Mouse (Mus musculus) Patski (cell line): ENCODE data around the gene Gm20422. TPM values are rescaled to one million over a fixed set of nuclear protein-coding genes. Genes with fewer than 3 reads are reported as not detected.

ENCODE experiments used
- ATAC-seq: fragments of 100-300 bp; one replicate; pipeline ENCODE4 v1.8.0; 2021
- CTCF ChIA-PET: fragments of 350-600 bp; sonication (Branson Sonifier 250); formaldehyde crosslinking; loops from one replicate; lab custom pipeline; 2022; ENCODE audit warnings: inconsistent platforms; lab: Charles Lee
- POLR2A ChIA-PET: fragments of 350-600 bp; sonication (Branson Sonifier 250); formaldehyde crosslinking; loops from one replicate; lab custom pipeline; 2022; ENCODE audit warnings: antibody characterized with exemption, inconsistent platforms; lab: Charles Lee
- DNase-seq: peaks from one replicate; pipeline ENCODE4 v3.0.0-alpha.2; 2011; ENCODE audit warnings: low read depth, low spot score
- H3K27me3 ChIP-seq: fragments of 371-371 bp; one replicate; pipeline ENCODE4 v1.5.1; 2021
- CTCF ChIP-seq: fragments of 100-300 bp; IDR thresholded peaks from one replicate; pipeline ENCODE4 v1.5.1; 2021
- in situ Hi-C: fragments of 300-500 bp; cut with MboI; formaldehyde crosslinking; loops from 3 replicates; pipeline ENCODE4 v1.11.1; 2018; ENCODE audit warnings: low pct_unique_long_range_greater_than_20kb, mixed read lengths
- polyA plus RNA-seq: library from polyadenylated mRNA; unstranded; gene quantifications from one replicate; pipeline ENCODE4 v1.2.3, GENCODE M21; 2021

Gm20422 gene
- polyA plus RNA-seq, 1 experiment from 2014 or later, result 0.15 TPM

- no peak for TF ChIP-seq CTCF
- ChIA-PET POLR2A (no interaction called here), CTCF (interaction anchor here (1.8 kb wide), 1 partner anchor 22 kb away, joined by 4 read pairs; the partner anchor contains the start of gene Zfp963)
- H3K27me3 ChIP-seq, result no peaks in the 10 kb centered on the region
- in situ Hi-C loops, result no loop called here
- ATAC-seq, result no peak
- no peak for DNase-seq
Observed at GRCm38 (mm10) chr8:69772106-69772505, 2.6 kb downstream of the Gm20422 start.

DNA sequence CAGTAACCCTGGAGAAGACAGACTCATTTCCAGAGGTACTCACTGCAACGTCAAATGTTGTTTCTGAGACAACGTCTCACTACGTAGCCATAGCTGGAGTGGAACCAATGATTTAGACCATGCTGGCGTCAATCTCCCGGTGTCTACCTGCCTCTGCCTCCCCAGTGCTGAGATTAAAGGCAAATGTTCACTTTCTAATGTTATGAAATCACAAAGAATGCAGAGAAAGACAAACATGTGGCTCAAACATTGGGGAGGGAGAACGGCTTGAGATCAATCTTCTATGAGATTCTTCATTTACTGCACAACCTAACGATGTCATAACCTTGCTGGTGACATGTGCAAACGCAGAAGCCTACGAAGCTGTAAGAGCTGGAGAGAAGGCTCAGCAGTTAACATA, 3.5 kb downstream of the Gm20422 start:
- ChIA-PET CTCF (interaction anchor here (1.7 to 1.9 kb wide), 3 partner anchors 13 to 24 kb away, joined by 4 to 5 read pairs (median 4); partner anchors contain the start of gene Zfp963), POLR2A (no interaction called here)
- TF ChIP-seq CTCF, result no peak
- H3K27me3 ChIP-seq, result no peaks in the 10 kb centered on the region
- DNase-seq, result no peak
- in situ Hi-C loops, result no loop called here
- ATAC-seq, result no peak

DNA sequence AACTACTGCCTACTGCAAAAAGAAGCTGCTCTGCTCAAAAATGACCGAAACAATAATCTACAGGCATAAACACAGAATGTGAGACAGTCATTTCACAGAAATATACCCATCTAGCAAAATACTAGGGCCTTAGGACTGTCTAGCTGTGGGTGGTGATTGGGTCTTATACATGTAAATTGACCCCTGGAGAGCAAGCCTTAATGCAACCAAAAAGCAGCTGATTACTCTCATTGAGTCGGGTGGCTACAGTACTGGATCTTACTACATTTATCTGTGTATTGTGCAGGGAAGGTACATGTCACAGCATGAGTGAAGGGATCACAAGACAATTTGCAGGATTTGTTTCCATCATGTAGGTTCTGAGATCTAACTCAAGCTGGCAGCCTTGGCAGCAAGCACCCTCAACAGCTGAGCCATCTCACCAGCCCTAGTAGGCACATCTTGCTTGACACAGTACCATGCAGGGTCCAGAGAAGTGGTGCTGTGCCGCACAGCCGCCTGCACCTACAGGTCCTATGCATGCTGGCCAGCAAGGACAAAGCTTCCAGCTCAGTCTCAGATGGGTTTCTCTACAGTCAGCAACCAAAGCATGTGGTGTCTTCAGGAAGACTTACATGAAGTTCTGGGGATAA, 12.8 kb downstream of the Gm20422 start:
- DNase-seq (no peak), ATAC-seq (no peak)
- no peaks in the 10 kb centered on the region for H3K27me3 ChIP-seq
- POLR2A ChIA-PET, result no interaction called here
- in situ Hi-C loops, result no loop called here
- CTCF ChIA-PET, result no interaction called here
- no peak for TF ChIP-seq CTCF

- in situ Hi-C loops, result no loop called here
- no peak for TF ChIP-seq CTCF
- DNase-seq (no peak), ATAC-seq (no peak)
- CTCF ChIA-PET, result interaction anchor here (0.7 to 2.3 kb wide), 4 partner anchors 9 to 38 kb away, joined by 3 to 5 read pairs (median 4); partner anchors contain the start of gene Zfp963
- no peaks in the 10 kb centered on the region for H3K27me3 ChIP-seq
- POLR2A ChIA-PET, result interaction anchor here (0.7 kb wide), 1 partner anchor 22 kb away, joined by 3 read pairs; no protein-coding TSS in a partner anchor
Observed at GRCm38 (mm10) chr8:69758316-69758715, 16.4 kb downstream of the Gm20422 start.

GRCm38 (mm10) chr8:69752437-69752836, 22.2 kb downstream of the Gm20422 start:
- no peaks in the 10 kb centered on the region for H3K27me3 ChIP-seq
- DNase-seq (no peak), ATAC-seq (no peak)
- TF ChIP-seq CTCF, result no peak
- ChIA-PET POLR2A (no interaction called here), CTCF (interaction anchor here (1.2 kb wide), 1 partner anchor 19 kb away, joined by 4 read pairs; no protein-coding TSS in a partner anchor)
- in situ Hi-C loops, result no loop called here

- H3K27me3 ChIP-seq, result no peaks in the 10 kb centered on the region
- ATAC-seq (peak; percentile 100), DNase-seq (peak; percentile 64)
- ChIA-PET POLR2A (interaction anchor here (0.7 to 1.4 kb wide), 3 partner anchors 32 to 41 kb away, joined by 3 to 9 read pairs (median 4); partner anchors contain the start of genes Atp13a1 and Zfp866), CTCF (interaction anchor here (0.7 to 1.2 kb wide), 3 partner anchors 9 to 125 kb away, joined by 3 to 5 read pairs (median 4); partner anchors contain the start of gene Zfp868)
- TF ChIP-seq CTCF, result no peak
- in situ Hi-C loops, result no loop called here
Observed at GRCm38 (mm10) chr8:69749544-69750454, 24.9 kb downstream of the Gm20422 start, which contains the start of gene Zfp963. TSS of gene Zfp963 (minus strand) at chr8:69749970.

- POLR2A ChIA-PET, result no interaction called here
Observed at GRCm38 (mm10) chr8:69741231-69741630, 33.5 kb downstream of the Gm20422 start.

DNA sequence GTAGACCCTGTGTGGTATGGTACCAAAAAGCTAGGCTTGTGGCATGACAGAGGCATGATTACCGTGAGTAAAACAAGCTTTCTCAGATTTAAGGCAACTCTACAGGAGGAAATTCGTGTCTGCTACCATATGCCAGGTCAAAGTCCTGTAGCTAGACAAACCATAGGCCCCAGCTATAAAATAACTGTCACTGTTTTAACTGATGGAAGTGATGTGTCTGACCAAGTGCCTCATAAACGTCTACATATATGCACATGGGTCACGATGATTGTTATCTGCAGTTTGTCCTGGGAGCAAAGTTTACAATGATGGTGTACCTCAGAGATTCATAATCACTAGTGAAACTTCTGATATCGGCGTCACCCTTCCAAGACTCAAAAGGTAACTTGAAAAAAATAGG, 33.9 kb downstream of the Gm20422 start:
- DNase-seq (no peak), ATAC-seq (no peak)
- no peaks in the 10 kb centered on the region for H3K27me3 ChIP-seq
- no peak for TF ChIP-seq CTCF
- in situ Hi-C loops, result no loop called here
- ChIA-PET POLR2A (no interaction called here), CTCF (interaction anchor here (0.9 to 2.0 kb wide), 2 partner anchors 22 to 115 kb away, joined by 3 to 5 read pairs; partner anchors contain the start of gene Zfp868)

More at GRCm38 (mm10) chr8:69741231-69741630, 33.5 kb downstream of the Gm20422 start:
- no peak for ATAC-seq
- H3K27me3 ChIP-seq, result no peaks in the 10 kb centered on the region
- in situ Hi-C loops, result no loop called here
- no peak for DNase-seq
- TF ChIP-seq CTCF, result no peak
- CTCF ChIA-PET, result no interaction called here

DNA sequence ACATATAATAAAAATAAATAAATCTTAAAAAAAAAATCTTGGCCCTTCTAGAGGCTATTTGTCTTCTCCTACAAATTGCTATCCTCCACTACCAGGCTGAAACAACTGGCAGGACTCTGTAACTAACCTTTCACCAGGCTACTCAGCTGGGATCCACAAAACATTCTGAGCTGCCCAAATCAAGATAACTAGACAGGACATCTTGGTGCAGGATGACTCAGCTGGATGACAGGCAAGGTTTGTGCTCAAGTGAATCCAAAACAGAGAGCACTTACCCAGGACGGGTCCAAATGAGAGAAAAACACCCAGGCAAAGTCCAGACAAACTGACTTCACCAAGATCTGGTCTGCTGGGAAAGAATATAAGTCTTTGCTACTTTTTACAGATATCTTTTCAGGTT, 39.2 kb downstream of the Gm20422 start:
- no peak for DNase-seq
- in situ Hi-C loops, result no loop called here
- CTCF ChIA-PET, result no interaction called here
- no peak for ATAC-seq
- POLR2A ChIA-PET, result no interaction called here
- H3K27me3 ChIP-seq, result no peaks in the 10 kb centered on the region
- TF ChIP-seq CTCF, result no peak

GRCm38 (mm10) chr8:69717232-69717580, 57.5 kb downstream of the Gm20422 start:
- in situ Hi-C loops, result no loop called here
- ChIA-PET POLR2A (interaction anchor here (0.6 to 1.1 kb wide), 4 partner anchors 13 to 1182 kb away, joined by 3 to 4 read pairs (median 4); partner anchors contain the start of gene Zfp963), CTCF (interaction anchor here (1.6 kb wide), 1 partner anchor 92 kb away, joined by 6 read pairs; the partner anchor contains the start of gene Zfp868)
- no peak for DNase-seq
- no peak for TF ChIP-seq CTCF
- H3K27me3 ChIP-seq, result peaks cover 4% of the 10 kb centered on the region
- ATAC-seq, result no peak
